Mouse (Mus musculus): ENCODE measurements around the gene Padi3.

Padi3 gene

DNA sequence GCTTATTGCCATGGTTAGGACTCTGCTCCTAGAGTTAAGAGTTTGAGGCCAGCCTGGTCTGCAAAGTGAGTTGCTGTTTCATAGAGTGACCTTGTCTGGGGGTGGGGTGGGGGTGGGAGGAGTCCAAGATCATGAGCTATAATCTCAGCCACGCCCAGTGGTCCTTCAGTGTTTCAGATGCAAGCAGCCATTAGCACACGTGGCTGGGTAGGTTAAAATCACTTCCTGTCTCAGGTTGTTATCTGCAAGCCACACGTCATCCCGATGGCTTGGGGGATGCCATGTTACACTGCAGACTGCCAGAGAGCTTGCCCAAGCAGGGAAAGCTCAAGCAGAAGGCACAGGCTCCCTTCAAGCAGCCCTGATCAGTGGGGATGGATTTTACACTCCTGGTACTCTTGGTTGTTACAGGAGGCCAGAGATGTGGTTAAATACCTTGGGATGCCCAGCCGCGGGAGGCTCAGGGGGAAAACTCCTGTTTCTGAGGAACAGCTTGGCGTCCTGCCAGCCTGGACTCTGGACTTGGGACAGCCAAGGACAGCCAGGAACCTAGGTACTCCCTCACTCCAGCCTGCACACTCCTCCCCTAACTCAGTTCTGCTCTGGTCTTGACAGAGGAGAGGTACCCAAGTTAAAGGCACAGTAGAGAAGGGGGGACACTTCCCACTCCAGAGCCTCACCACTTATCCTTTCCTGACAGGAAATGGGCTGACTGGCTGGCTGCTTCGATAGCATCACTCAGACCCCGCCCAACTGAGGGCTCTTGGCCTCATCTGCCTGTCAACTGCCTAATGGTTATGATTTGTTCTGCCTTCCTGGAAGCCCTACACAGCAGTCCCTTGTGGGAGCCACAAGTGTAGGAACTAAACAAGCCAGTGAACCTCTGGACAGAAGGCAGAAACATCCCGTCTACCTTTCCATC is 5.8 kb upstream of the Padi3 start:
- DNase-seq (ENCODE audit: inconsistent age in 2 of 2, low spot score in 1 of 2), result peak; percentile 54 to 69

DNA sequence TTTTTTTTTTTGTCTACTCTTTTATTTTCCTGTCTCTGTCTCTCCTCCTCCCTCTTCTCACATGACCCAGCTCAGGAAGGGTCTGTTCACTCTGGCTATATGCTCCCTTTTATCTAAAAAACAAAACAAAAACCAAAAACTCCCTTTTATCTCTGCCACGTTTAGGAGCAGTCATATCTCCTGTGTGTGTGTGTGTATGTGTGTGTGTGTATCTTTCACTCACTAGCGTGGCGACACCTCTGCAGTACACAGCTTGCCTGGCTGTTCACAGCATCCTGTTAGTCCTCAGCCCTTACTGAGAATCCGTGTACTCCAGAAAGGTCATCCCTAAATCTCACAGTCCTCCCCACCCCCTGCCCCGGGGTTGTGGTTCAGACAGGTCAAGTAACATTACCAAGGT is 5.0 kb upstream of the Padi3 start:
- no peak for DNase-seq (ENCODE audit: inconsistent age in 2 of 2, low spot score in 1 of 2)

- DNase-seq (ENCODE audit: inconsistent age in 2 of 2, low spot score in 1 of 2), result peak; percentile 40 to 68
These were observed 4.1 kb upstream of the Padi3 start for GRCm38 (mm10) chr4:140814241-140815225.

DNA sequence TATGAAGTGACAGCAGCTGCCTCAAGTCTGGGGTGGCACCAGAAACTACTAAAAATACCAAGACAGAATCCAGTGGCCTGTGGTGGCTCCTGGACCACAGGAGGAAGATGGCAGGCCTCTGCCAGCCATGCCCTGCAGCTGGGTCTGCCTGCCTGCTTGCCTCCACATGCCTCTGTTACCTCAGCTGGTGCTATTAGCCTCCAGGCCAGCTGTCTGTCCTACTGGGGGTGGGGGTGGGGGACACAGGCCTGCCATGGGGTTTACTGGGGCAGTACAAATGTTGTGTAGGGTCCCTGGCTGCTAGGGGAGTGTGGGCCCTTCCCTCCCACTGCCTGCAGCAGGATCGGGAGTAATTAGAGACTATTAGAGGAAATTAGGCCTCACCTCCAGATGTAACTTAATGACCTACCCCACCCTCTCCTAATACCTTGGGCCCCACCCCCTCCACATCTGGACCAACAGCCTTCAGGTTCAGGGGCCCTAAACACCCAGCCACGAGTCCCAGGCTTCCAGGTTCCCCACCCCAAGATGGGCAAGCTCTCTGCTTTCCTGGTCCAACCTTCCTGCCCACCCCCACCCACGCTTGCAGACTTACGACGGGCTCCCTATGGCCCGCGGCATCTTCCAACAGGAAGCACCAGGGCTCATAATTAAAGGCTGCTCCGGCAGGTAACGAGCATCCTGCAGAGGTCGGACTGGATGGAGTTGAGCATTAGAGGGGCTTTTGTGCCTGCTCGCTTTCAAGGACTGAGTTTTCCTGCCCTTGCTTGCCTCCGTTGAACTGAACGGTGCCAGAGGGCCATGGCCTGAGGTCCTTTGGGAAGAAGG is 3.1 kb upstream of the Padi3 start:
- DNase-seq (ENCODE audit: inconsistent age in 2 of 2, low spot score in 1 of 2), result no peak

DNA sequence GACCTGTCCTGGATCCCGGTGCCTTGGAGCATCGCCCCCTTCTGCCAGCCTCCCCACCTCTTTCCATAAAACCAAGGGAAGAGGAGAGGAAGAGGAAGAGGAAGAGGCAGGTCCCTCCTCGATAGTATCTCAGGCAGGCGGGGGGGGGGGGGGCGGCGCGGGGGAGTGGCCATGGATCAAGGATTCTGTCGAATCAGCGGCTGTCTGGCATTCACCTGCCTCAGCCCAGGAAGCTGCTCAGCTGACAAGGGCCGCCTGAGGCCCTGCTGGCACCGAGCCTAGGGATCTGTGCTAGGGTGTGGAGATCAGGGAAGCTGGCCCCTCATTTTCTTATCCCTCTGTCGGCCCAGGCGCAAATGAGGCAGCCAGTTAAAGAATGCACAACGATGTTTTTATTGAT is 2.2 kb upstream of the Padi3 start:
- DNase-seq (ENCODE audit: inconsistent age in 2 of 2, low spot score in 1 of 2), result peak in 1 of 2 experiments; percentile 37

- no peak for DNase-seq (ENCODE audit: inconsistent age in 2 of 2, low spot score in 1 of 2)
These were observed 1.7 kb upstream of the Padi3 start for GRCm38 (mm10) chr4:140812191-140812590.

GRCm38 (mm10) chr4:140809118-140809517 is 1.3 kb downstream of the Padi3 start:
- peak; percentile 52 to 54 for DNase-seq (ENCODE audit: inconsistent age in 2 of 2, low spot score in 1 of 2)

- DNase-seq (ENCODE audit: inconsistent age in 2 of 2, low spot score in 1 of 2), result no peak
These were observed 5.8 kb downstream of the Padi3 start for GRCm38 (mm10) chr4:140804601-140805000.

DNA sequence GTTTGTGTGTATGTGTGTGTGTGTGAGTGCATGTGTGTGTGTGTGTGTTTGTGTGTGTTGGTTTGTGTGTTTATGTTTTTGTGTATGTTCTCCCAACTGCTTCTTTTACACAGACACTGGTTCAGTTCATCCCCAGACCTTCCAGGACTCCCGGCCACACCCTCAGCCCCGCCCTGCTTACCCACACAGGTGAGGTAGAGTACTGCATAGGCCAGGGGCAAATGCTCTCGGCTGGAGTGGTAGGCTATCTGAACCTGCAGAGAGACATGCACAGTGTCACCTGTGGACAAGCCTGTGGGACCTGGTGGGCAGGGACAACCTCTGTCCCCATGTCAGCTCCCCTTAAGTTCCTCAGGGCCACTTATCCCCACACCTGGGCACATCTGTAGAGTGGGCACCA is 9.1 kb downstream of the Padi3 start:
- no peak for DNase-seq (ENCODE audit: inconsistent age in 2 of 2, low spot score in 1 of 2)

- DNase-seq (ENCODE audit: inconsistent age in 2 of 2, low spot score in 1 of 2), result peak; percentile 21 to 76
These were observed 13.7 kb downstream of the Padi3 start for GRCm38 (mm10) chr4:140796786-140797185.

DNA sequence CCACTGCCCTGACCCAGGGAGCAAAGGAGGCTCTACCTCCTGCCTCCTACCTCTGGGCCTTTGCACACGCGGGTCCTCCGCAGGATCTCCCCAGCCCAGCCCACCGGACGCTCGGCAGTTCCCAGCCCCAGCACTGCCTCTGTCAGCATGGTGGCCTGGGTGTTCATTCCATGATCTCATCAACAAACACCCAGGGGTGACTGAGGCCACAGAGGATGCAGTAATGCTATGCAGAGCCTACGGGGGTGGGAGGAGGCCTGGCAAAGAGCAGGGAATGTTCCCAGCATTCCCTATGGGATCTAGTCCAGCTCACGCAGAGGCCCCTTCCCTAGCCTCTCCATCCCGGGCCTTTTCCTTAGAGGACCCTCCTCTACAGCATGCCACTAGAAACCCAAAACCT is 15.8 kb downstream of the Padi3 start:
- no peak for DNase-seq (ENCODE audit: inconsistent age in 2 of 2, low spot score in 1 of 2)

- no peak for DNase-seq (ENCODE audit: inconsistent age in 2 of 2, low spot score in 1 of 2)
These were observed 16.7 kb downstream of the Padi3 start for GRCm38 (mm10) chr4:140793795-140794194.

- no peak for DNase-seq (ENCODE audit: inconsistent age in 2 of 2, low spot score in 1 of 2)
These were observed 17.9 kb downstream of the Padi3 start for GRCm38 (mm10) chr4:140792584-140792983.

- no peak for DNase-seq (ENCODE audit: inconsistent age in 2 of 2, low spot score in 1 of 2)
These were observed 19.4 kb downstream of the Padi3 start for GRCm38 (mm10) chr4:140791071-140791470.

DNA sequence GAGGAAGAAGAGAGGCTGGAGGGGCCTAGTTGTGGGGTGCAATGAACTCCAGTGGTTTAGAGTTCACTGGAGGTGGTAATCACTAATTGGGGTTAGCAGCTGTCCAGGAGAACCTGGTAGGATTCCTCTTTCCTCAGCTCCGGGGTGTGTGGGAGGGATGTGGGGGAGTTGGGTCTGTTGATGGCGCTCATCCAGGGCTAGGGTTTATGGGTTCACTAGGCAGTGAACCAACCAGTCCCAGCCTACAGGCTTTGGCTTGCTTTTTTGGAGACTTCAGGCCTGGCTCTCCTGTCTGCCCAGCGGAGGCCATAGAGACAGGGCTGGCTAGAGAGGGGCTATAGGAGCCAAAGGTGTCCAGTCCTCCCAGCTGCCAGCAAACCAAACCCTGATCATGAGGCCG is 20.5 kb downstream of the Padi3 start:
- DNase-seq (ENCODE audit: inconsistent age in 2 of 2, low spot score in 1 of 2), result no peak

GRCm38 (mm10) chr4:140788983-140789382 is 21.5 kb downstream of the Padi3 start:
- DNase-seq (ENCODE audit: inconsistent age in 2 of 2, low spot score in 1 of 2), result peak; percentile 61 to 87

DNA sequence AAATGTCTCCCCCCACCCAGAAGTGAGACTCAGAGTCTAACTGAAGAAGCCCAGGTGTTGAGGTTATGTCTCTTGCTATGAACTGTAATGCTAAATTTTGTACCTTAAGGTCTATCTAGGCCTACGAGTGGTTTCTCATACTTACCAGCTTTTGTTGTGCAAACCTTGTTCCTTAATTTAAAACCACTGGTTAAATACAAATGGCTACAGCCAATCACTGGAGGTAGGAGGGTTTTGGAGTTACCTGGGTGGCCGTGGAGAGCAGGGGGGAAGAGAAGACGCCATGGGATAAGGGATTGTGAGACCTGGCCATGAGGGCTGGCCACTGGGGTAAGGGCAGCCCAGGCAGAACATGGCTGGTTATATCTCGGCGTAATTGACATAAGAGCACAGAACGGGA is 22.2 kb downstream of the Padi3 start:
- no peak for DNase-seq (ENCODE audit: inconsistent age in 2 of 2, low spot score in 1 of 2)

- DNase-seq (ENCODE audit: inconsistent age in 2 of 2, low spot score in 1 of 2), result peak in 1 of 2 experiments; percentile 32
These were observed 23.0 kb downstream of the Padi3 start for GRCm38 (mm10) chr4:140787414-140787813.

DNA sequence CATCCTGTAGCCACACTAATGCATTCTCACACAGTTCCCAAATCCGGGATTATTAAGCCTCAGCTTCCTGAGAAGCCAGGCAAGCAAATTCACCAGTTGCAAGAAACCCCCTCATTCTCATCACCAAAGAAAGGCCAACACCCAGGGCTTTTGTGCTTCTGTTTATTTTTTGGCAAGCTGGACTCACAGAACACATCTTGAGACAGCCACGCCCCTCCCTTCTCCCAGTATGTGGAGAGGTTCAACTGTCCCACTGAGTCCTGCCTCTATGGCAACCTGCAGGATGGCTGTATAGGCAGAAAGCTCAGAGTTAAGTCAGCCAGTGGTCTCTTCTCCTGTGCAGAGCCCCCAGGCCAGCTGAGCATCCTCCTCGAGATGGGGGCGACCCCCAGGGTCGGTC is 25.2 kb downstream of the Padi3 start:
- DNase-seq (ENCODE audit: inconsistent age in 2 of 2, low spot score in 1 of 2), result no peak

DNA sequence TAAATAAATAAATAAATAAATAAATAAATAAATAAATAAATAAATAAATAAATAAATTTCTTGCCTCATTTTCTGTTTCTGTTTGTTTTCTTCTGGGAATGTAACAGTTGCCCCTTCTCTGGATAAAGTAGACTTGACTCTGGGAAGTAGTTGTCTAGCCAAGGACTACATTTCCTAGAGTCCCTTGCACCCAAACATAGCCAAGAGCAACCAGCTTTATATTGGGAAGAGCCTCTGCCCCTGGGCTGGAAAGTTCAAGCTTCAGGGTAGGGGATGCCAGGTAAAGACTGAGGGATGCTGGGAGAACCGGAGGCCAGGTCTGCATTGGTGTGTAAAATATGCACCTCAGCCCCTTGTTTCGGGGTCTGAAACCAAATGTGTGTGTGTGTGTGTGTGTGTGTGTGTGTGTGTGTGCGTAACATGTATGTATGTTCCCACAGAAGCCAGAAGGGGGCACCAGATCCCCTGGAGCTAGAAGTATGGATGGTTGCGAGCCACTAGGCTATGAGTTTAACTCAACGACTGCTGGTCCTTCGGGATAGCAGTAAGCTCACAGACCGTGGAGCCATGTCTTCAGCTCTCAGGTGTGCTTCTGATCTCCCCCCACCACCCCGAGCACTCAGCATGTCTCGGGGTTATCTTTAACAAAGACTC is 26.0 kb downstream of the Padi3 start:
- no peak for DNase-seq (ENCODE audit: inconsistent age in 2 of 2, low spot score in 1 of 2)
